Mouse (Mus musculus) liver, postnatal 0 days (tissue): ENCODE measurements around the gene Ajuba. TPM values are rescaled to one million over a fixed set of nuclear protein-coding genes. Genes with fewer than 3 reads are reported as not detected.

Experiments
- ATAC-seq: fragments of 200-750 bp; cut with Nextera tagmentation; 2 replicates; pipeline ENCODE4 v1.8.0; 2017; ENCODE audit warnings: mild to moderate bottlenecking, moderate library complexity
- DNase-seq: peaks from one replicate; pipeline ENCODE4 v3.0.0-alpha.2; 2016
- H3K27ac ChIP-seq: fragments of 300-500 bp; sonication (generic); 2 replicates; pipeline ENCODE4 v1.5.1; 2014; ENCODE audit warnings: antibody characterized with exemption, moderate library complexity, mild to moderate bottlenecking, low read depth
- H3K27me3 ChIP-seq: fragments of 300-500 bp; sonication (generic); 2 replicates; pipeline ENCODE4 v1.6.1; 2014; ENCODE audit warnings: low read length, control low read depth, mixed read lengths; ENCODE audit not compliant: insufficient read depth
- H3K36me3 ChIP-seq: fragments of 300-500 bp; sonication (generic); replicated peaks from 2 replicates; pipeline ENCODE4 v1.6.1; 2014; ENCODE audit warnings: mild to moderate bottlenecking, control low read depth, low read length, moderate library complexity, mixed read lengths; ENCODE audit not compliant: insufficient read depth
- H3K4me1 ChIP-seq: fragments of 300-500 bp; sonication (generic); 2 replicates; pipeline ENCODE4 v1.6.1; 2014; ENCODE audit warnings: antibody characterized with exemption, mild to moderate bottlenecking, control low read depth; ENCODE audit not compliant: insufficient read depth
- H3K4me2 ChIP-seq: fragments of 300-500 bp; sonication (generic); 2 replicates; pipeline ENCODE4 v1.6.1; 2014; ENCODE audit warnings: low read depth, mild to moderate bottlenecking, low read length, moderate library complexity, mixed read lengths
- H3K4me3 ChIP-seq: fragments of 300-500 bp; sonication (generic); 2 replicates; pipeline ENCODE4 v1.5.1; 2014; ENCODE audit warnings: low read depth, low read length
- H3K9ac ChIP-seq: fragments of 300-500 bp; sonication (generic); replicated peaks from 2 replicates; pipeline ENCODE4 v1.6.1; 2014; ENCODE audit warnings: mild to moderate bottlenecking, moderate library complexity
- H3K9me3 ChIP-seq: fragments of 300-500 bp; sonication (generic); 2 replicates; pipeline ENCODE4 v1.6.1; 2016; ENCODE audit warnings: mild to moderate bottlenecking, control low read depth, low read length, mixed read lengths
- CTCF ChIP-seq: sonication (generic); IDR thresholded peaks from 2 replicates; pipeline ENCODE4 v1.5.1; 2016; ENCODE audit warnings: antibody characterized with exemption, low read depth
- EP300 ChIP-seq: IDR thresholded peaks from 2 replicates; pipeline ENCODE4 v1.6.1; 2016; ENCODE audit warnings: antibody characterized with exemption, low read depth, mild to moderate bottlenecking
- WGBS: fragments of 180-500 bp; shearing (Covaris S2); extraction: QIAGEN DNeasy Blood & Tissue Kit; methylation state at CpG from one replicate; pipeline ENCODE4 v1.1.7; 2014; ENCODE audit not compliant: insufficient replicate concordance; 5-methylcytosine and 5-hydroxymethylcytosine counted together
- polyA plus RNA-seq: library from polyadenylated mRNA; unstranded; fragments of >200 nt; fragmentation: Nextera tagmentation; extraction: Ambion mirVana; gene quantifications from 2 replicates; pipeline ENCODE4 v1.2.1, GENCODE M21; 2015

Ajuba gene
- polyA plus RNA-seq, 1 experiment from 2014 or later, result 6.6 TPM

DNA sequence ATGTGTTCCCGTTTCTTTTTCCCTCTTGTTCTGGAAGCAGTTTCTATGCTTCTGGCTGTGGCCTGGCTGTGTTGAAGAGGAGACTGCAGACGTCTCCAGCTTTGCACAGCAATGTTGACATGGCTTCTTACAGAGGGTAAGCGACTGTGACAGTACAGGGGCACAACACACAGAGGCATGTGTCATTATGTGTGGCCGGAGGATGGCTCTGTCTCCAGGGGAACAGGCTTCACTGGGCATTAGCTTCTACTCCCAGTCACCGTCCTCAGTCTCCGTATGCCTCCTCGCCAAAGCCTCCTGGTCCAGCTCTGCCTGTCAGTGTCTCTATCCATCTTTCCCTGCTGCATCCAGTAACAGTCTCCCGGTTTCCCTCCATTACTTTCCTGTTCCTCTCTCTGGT is 29.9 kb upstream of the Ajuba start:
- Histone ChIP-seq H3K9ac (no peak overlapping the region), H3K4me2 (no peak overlapping the region), H3K9me3 (no peaks in the 10 kb centered on the region), H3K27ac (no peak overlapping the region), H3K4me3 (no peak overlapping the region), H3K27me3 (no peaks in the 10 kb centered on the region), H3K4me1 (peaks cover 28% of the 10 kb centered on the region), H3K36me3 (no peaks in the 10 kb centered on the region; the same call in 1 of the 2 replicates)
- WGBS, result 70% methylated on average over 8 of the region's 8 CpGs
- no peak for ATAC-seq
- no peak for DNase-seq
- no peak for TF ChIP-seq EP300
- TF ChIP-seq CTCF, result no peak

DNA sequence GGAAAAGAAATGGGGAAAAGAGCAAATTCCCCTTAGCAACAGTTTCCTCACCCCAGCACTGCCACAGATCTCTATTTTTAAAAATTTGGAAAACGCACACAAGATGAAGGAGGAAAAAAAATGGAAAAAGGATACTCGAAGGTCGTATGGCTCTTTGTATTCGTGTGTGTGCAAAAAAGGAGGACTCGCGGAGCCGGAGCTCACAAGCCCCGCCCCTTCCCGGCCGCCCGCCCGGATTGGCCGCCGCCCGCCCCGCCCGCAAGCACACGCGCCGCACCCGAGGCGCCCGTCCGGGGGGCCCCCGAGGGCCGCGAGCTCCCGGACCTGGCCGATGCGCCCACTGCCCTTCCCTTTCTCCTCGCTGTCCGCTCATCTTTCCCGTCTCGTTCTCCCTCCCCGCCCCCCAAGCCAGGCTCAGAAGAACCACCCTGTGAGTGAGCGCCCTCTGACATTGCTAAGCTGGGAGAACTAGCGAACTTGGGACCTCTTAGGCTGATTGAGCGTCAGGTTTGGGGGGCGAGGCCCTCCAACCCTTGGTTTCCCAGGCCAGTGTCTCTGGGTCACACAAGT is 28.5 kb upstream of the Ajuba start, which contains the start of gene 4931414P19Rik:
TSS of gene 4931414P19Rik (minus strand) at position 242 of the 570 bp plus-strand sequence.
- Histone ChIP-seq H3K9ac (peak within 1 kb of the TSS; percentile 73), H3K9me3 (no peaks in the 10 kb centered on the region), H3K27me3 (no peaks in the 10 kb centered on the region), H3K4me2 (peak within 1 kb of the TSS; percentile 78), H3K27ac (peak within 1 kb of the TSS; percentile 84), H3K36me3 (no peaks in the 10 kb centered on the region), H3K4me3 (peak within 1 kb of the TSS; percentile 60), H3K4me1 (peaks cover 31% of the 10 kb centered on the region)
- WGBS, result under 1% methylated on average over 39 of the region's 39 CpGs
- DNase-seq, result peak; percentile 92
- ATAC-seq, result peak; percentile 46
- TF ChIP-seq CTCF (no peak), EP300 (no peak)

DNA sequence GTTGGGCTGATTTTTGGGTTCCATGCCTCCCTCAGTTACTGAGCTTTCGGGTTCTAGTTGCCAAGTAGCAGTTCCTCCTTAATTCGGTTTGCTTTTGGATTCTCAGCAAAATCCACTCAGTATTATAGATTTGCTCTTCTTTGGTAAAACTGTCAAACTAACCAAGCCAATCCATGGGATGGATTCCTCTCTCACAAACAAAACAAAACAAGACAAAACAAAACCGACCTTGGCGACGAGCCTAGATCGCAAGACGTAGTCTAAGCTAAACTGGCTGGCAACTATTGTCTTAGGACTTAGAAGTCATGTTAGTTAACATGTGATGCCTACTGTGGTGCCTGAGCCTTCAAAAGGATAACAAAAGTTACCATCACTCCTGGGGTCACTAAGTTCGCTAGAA is 26.3 kb upstream of the Ajuba start:
- no peak for ATAC-seq
- Histone ChIP-seq H3K4me2 (peak overlapping the region; percentile 59), H3K4me3 (peak overlapping the region; percentile 62), H3K4me1 (peaks cover 31% of the 10 kb centered on the region), H3K36me3 (no peaks in the 10 kb centered on the region), H3K27ac (peak overlapping the region; percentile 84), H3K9ac (no peak overlapping the region), H3K9me3 (no peaks in the 10 kb centered on the region), H3K27me3 (no peaks in the 10 kb centered on the region)
- TF ChIP-seq EP300 (no peak), CTCF (no peak)
- WGBS, result 83% methylated on average over 8 of the region's 8 CpGs
- no peak for DNase-seq

DNA sequence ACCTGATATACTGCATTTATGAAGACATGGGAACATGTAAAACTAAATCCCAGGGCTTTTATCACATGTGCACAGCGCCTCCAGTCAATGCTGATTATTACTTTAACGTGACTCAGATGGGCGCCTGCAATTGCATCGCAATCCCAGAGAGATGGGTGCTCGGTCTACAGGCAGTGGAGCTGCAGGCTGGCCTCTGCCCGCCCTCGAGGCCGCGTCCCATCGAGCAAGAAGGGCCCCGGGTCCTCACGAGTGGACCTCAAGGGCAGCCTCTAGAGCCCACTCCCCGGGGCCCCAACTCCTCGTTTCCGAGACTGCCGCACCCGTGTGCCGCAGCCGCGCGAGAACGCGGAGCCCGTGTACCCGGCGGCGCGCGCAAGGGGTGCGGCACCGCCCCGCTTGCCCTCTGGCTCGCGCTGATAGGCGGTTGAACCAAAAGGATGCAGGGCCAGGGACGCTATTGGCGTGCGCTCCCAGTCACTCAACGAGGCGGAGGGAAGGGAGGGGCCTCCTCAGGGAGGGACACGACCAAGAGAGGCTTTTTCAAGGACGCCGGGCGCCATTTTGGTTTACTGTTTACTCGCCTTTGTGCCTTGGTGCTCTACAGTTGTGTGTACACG is 25.8 kb upstream of the Ajuba start:
- Histone ChIP-seq H3K27ac (peak overlapping the region; percentile 84), H3K4me1 (peaks cover 31% of the 10 kb centered on the region), H3K27me3 (no peaks in the 10 kb centered on the region), H3K36me3 (no peaks in the 10 kb centered on the region), H3K4me3 (peak overlapping the region; percentile 62), H3K9me3 (no peaks in the 10 kb centered on the region), H3K4me2 (peak overlapping the region; percentile 59), H3K9ac (peak overlapping the region; percentile 66)
- 1% methylated on average over 45 of the region's 46 CpGs for WGBS
- TF ChIP-seq EP300 (peak; percentile 35; the same call in 1 of the 2 replicates), CTCF (peak; percentile 22; the same call in 1 of the 2 replicates)
- DNase-seq (peak; percentile 96), ATAC-seq (peak; percentile 99)

DNA sequence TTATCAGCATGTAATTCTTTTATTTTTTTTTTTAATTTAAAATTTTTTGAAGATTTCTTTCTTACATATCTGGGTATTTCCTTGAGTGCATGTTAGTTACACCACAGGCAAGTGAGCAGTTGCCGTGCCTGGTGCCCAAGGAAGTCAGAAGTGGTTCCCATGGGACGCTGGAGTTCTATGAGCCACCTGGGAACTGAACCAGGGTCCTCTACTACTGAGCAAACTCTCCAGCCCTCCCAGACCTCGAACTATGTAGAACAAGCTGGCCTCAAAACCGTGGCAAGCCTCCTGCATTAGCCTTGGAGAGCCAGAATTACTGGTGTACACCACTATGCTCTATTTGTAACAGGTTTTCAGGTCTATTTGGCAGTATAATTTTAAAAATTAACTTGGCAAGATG is 25.3 kb upstream of the Ajuba start:
- H3K36me3 ChIP-seq, result no peaks in the 10 kb centered on the region
- H3K4me3 ChIP-seq, result peak overlapping the region; percentile 62
- H3K27ac ChIP-seq, result peak overlapping the region; percentile 84
- H3K4me1 ChIP-seq, result peaks cover 31% of the 10 kb centered on the region
- no peaks in the 10 kb centered on the region for H3K27me3 ChIP-seq
- H3K9me3 ChIP-seq, result no peaks in the 10 kb centered on the region
- peak overlapping the region; percentile 66 for H3K9ac ChIP-seq
- H3K4me2 ChIP-seq, result peak overlapping the region; percentile 59
- no peak for DNase-seq
- peak; percentile 1; the same call in 1 of the 2 replicates for ATAC-seq
- TF ChIP-seq CTCF, result no peak
- no peak for TF ChIP-seq EP300
- WGBS, result 42% methylated on average over 4 of the region's 4 CpGs

DNA sequence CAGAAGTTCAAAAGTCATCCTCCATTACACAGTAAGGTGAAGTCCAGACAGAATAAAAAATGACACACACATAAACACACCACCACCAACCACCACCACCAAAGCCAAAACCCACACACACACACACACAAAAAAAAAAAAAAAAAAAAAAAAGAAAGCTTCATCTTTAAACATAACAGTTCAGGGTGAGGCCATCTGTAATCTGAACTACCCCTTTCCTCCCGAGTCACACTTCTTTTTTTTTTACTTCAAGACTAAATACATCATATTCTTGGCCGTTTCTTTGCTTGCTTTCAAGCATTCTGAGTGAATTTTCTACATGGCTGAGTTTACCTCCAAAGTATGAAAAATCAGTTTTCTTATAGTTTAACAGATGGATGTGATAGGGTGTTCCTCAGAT is 24.2 kb upstream of the Ajuba start:
- WGBS, result 54% methylated on average over 2 of the region's 2 CpGs
- H3K27me3 ChIP-seq, result no peaks in the 10 kb centered on the region
- peaks cover 31% of the 10 kb centered on the region for H3K4me1 ChIP-seq
- no peak overlapping the region for H3K4me3 ChIP-seq
- no peak overlapping the region for H3K4me2 ChIP-seq
- no peak for DNase-seq
- TF ChIP-seq CTCF (no peak), EP300 (no peak)
- ATAC-seq, result no peak
- H3K36me3 ChIP-seq, result no peaks in the 10 kb centered on the region
- no peaks in the 10 kb centered on the region for H3K9me3 ChIP-seq
- no peak overlapping the region for H3K27ac ChIP-seq
- H3K9ac ChIP-seq, result no peak overlapping the region
